Mouse (Mus musculus): ENCODE measurements at regions not wholly inside any gene's neighbourhood (a gene's known extent, or its start where the extent isn't known, plus 50 kb on each side); places are given as distances from the start of the nearest gene placed in this dataset.

GRCm38 (mm10) chr6:76825953-76826352 is 328.4 kb upstream of the Gm9008 start:
- no peak for DNase-seq (ENCODE audit: low read depth, low spot score)

- DNase-seq (ENCODE audit: low read depth, low spot score), result no peak
These were observed 305.4 kb upstream of the Gm9008 start for GRCm38 (mm10) chr6:76802969-76803368.

GRCm38 (mm10) chr6:76780168-76780567 is 282.6 kb upstream of the Gm9008 start:
- no peak for DNase-seq (ENCODE audit: low read depth, low spot score)

GRCm38 (mm10) chr6:76778201-76778600 is 280.6 kb upstream of the Gm9008 start:
- DNase-seq (ENCODE audit: low read depth, low spot score), result no peak

GRCm38 (mm10) chr6:76777080-76777479 is 279.5 kb upstream of the Gm9008 start:
- no peak for DNase-seq (ENCODE audit: low read depth, low spot score)

GRCm38 (mm10) chr6:76763852-76764251 is 266.3 kb upstream of the Gm9008 start:
- DNase-seq (ENCODE audit: low read depth, low spot score), result no peak

- DNase-seq (ENCODE audit: low read depth, low spot score), result peak; percentile 8
These were observed 257.3 kb upstream of the Gm9008 start for GRCm38 (mm10) chr6:76754867-76755266.

Data from R1 (cell line).